Mouse (Mus musculus): ENCODE results near the gene Nr2c2. TPM values are rescaled to one million over a fixed set of nuclear protein-coding genes. Genes with fewer than 3 reads are reported as not detected.

Gene Nr2c2
- total RNA-seq, 2 experiments from 2014 or later: 60.3 to 62.9 TPM

DNA sequence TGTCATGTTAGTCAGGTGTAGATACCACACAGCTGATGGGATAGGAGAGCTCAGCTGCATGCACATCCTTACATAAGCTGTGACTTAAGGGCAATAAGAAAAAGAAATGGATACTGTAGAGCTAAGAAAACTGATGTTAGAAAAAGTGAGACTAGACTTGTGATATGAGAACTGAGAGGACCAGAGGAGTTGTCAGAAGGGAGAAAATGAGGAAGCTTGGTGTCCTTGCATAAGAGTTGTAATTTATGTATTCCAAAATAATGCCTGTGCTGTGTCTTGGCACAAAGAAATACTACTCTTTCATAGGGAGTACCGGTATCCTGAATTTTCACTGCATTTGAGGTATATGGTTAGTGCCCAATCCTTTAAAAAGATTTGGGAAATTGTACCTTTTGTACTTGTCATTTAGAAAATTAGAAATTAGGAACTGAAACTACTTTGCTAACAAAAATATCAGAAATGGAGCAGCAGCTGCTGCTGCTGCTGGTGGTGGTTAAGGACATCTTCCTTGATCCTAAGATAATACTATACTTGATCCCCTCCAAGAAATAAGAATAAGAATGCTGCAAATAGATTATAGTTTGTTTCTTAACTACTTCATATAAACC, 35.8 kb downstream of the Nr2c2 start:
- no peak for DNase-seq (ENCODE audit: low spot score in 2 of 2)

DNA sequence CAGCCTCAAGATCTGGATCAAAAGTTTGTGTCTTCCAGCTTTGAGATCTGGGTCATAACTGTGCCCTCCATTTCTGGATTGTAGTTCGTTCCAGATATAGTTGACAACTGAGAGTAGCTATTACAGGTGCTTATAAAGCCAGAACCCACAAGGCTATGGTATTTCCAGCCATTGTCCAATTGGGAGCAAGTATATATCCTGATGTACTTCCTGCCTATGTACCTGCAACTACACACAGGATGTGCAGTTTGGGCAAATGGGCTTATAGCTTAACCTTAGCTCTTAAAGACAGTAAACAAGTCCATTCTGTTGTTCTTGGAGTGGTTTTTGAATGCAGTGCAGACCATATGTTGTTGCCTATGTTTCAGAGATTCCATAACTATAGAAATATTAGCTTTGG, 40.3 kb downstream of the Nr2c2 start:
- no peak for DNase-seq (ENCODE audit: low spot score in 2 of 2)

DNA sequence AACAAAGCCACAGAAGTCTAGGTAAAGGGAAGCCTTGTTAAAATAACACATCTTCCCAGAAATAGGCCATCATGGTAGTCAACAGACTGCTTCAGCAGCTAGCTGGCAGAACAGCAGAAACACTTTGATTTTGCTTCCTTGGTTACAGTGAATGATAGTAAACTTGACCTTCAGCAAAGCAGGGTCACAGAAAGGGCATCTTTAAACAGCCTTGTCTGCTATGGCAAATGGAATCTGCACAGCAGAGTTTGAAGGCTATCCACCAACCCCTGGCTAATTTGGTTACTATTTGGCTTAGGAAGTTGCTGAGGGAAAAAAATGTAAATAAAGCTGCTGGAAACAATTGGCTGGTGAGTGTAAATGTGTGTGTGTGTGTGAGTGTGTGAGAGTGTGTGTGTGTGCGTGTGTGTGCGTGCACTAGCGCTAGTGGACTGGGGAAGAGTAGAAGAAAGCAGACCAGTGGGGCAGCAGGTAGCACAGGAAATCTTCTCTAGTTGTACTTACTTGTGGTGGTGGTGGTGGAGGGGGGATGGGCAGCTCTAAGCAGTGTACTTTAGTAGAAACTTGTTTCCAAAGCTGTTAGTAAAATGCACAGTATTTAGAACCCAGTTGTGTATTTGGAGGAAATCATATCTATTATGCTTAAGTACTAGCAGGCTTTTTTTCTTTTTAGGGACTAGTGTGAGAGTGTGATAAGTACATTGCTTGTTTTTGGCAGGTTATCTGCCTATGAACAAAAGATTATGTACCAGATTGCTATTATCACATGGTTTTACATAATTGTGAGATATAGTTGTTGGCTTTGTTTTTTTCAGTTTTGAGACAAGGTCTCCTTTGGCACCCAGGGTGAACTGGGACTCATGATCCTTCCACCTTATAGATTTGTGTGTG, 41.1 kb downstream of the Nr2c2 start:
- DNase-seq (ENCODE audit: low spot score in 2 of 2): no peak

DNA sequence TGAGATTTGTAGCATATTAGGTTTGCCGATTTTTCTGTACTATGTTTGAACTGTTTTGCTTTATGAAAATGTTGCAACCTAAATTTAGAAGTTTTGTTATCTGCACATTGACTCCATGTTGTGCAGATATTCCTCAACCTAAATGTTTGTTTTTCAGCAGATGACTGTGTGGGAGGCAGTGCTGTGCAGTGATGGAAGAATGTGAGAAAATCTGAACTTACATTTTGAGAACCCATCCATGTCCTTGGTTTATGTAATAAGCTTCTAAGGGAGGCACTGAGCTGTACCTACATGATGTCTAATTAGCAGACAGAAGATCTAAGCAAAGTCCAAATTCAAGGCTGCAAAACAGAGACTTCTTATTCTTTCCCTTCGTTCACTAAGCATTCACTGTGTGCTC, 42.4 kb downstream of the Nr2c2 start:
- no peak for DNase-seq (ENCODE audit: low spot score in 2 of 2)

DNA sequence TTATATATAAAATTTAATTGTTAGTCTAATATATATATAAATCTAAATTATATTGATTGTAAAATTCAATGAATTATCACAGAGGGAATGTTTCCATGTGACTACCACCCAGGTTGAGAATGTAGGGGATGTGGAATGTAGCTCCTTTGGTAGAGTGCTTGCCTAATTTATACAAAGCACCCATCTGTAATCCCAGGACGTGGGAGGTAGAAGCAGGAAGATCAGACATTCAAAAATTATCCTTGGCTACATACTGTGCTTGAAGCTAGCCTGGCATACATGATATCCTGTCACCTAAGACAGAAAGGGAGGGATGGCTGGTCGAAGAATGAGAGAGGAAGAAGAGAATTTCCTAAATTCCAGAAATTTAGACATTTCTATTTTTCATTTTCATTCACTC, 45.2 kb downstream of the Nr2c2 start:
- DNase-seq (ENCODE audit: low spot score in 2 of 2): no peak

DNA sequence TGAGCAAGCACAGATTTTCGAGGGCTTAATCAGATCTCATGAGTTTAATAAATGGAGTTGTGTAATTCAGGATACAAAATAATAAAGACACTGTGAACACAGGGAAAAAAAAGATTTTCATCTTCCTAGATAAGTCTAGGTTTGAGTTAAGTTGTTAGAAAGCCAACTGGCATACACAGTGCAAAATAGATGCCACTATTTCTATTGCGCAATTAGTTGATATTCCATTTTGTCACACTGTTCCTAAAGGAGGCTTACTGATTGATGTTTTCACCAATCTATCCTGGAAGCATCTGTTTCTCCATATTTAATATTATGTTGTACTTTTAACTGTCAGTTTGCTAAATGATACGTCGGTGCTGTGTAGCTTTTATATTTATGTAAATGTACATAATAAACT, 54.7 kb downstream of the Nr2c2 start:
- no peak for DNase-seq (ENCODE audit: low spot score in 2 of 2)

DNA sequence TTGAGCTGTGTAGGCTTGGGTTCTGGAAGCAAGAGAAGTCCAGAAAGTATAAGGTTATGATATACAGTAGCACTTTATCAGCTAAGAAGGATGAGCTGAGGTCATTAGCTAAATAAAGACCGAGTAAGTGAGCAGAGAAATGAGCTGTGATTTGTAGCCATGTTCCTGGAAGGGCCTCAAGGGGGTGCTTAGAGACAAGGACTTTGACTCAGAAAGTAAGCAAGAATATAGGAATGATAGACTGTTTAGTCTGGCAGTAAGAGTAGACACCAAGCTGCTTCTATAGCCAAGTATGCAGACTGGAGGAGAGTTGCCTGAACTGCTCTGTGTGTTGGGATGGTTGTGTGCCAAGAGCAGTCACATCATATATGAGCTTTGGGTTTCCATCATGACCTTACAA, 62.6 kb downstream of the Nr2c2 start:
- no peak for DNase-seq (ENCODE audit: low spot score in 2 of 2)

DNA sequence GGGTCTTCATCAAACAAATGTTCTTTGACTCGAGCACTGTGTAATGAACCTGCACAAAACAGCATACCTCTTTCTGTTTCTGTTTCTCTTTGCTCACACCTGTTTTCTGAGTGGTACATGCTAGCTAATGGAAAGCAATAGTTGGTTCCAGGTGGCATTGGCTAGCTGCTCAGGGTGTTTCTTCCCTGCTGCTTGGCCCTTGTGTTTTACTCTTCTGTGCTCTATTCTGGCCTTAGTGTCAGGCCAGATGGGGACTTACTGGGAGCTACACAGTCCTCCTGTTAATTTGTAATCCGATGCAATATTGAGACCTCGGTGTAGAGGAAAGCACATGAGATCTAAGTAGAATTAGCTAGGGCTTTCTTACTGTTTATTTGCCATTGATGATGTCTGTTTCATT, 67.6 kb downstream of the Nr2c2 start:
- DNase-seq (ENCODE audit: low spot score in 2 of 2): no peak

DNA sequence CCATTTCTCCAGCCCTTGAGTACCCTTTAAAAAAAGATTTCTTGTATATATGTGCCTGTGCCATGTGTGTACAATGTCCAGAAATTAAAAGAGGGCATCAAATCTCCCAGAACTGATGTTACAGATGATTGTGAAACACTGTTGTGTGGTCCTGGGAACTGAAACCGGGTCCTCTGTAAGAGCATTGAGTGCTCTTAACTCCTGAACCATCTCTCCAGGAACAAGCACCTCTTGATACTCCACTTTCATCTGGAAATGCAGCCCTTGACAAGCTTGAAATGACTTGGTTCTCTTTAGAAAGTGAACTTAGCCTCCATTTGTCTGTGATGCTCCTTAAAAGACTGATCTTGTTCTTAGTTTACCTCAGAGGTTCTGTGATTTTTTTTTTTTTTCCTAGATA, 71.5 kb downstream of the Nr2c2 start:
- DNase-seq (ENCODE audit: low spot score in 2 of 2): no peak

DNA sequence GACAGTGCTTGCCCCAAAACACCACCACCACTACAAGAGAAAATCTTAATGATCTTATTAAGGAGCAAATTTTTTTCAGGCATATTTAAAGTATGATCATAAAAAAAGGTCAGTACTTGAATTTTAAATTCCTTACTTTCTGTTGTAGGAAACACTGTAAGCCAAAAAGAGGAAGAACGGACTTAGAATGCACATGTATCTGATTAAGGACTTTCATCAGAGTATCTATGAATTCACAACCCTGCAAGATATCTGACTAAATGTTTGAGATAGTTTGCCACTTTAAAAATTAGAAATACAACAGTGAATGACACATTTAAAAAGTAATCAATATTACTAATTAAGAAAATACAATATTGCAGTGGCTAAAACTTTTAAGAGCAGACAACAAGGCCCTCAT, 85.3 kb downstream of the Nr2c2 start:
- DNase-seq (ENCODE audit: low spot score in 2 of 2): no peak

DNA sequence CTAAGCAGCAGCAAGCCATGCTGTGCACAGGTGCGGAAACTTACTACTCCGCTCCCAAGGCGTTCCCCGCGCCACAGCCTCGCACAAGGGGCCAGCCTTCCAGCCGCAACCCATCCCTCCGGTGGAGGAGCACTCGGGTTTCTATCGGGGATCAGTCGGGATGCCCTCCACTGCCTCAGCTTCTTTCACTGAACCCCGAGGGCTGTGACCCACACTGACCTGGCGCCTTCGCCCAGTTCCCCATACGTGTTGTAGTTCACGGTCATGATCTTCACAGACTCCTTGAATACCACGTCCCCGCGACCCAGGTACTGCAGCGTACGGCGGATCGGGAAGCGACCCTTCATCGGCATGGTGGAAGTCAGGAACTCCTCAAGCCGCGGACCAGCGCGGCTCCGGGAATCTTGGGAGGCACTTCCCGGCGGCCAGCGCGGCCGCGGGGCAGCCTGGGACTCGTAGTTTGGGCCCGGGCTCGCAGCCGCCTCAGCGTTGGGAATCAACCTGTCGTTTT, 92.5 kb downstream of the Nr2c2 start, which contains the start of gene Mrps25:
Mrps25 (minus strand) TSS at position 413 of the 511 bp plus-strand sequence.
- DNase-seq (ENCODE audit: low spot score in 2 of 2): peak; percentile 40 to 60

DNA sequence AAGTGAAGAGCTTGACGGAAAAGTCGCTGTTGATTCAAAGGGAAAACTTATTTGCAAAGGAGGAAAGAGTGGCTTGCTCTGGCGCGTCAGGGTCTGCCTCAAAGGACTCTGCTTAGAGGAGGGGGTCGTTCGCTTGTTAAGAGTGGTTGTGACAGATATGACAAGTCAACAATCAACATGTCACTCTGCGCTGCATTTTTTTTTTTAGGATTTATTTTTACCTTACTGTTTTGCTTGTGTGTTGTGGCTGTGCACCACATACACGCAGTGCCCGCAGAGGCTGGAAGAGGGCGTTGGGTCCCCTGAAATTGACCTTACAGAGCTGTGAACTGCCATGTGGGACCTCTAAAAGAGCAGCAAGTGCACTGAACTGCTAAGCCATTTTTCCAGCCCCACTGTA, 93.0 kb downstream of the Nr2c2 start:
- no peak for DNase-seq (ENCODE audit: low spot score in 2 of 2)

DNA sequence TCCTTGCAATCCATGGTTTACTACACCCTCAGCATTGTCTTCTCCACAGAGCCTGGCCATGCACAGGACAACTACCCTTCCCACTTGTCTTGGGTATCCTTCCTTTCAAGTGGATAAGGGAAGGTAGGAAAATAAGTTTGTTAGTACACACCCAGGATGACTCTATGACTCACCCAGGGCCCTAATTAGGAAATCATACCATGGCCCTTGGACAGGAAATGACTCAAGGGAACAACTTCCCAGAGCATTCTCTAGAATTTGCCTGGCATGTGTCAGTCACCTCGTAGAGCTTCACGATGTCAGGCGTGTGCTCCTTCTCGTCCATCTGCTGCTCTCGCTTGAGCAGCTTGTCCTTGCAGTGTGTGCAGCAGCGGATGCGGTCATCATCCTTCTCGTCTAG, 108.2 kb downstream of the Nr2c2 start:
- DNase-seq (ENCODE audit: low spot score in 2 of 2): no peak

DNA sequence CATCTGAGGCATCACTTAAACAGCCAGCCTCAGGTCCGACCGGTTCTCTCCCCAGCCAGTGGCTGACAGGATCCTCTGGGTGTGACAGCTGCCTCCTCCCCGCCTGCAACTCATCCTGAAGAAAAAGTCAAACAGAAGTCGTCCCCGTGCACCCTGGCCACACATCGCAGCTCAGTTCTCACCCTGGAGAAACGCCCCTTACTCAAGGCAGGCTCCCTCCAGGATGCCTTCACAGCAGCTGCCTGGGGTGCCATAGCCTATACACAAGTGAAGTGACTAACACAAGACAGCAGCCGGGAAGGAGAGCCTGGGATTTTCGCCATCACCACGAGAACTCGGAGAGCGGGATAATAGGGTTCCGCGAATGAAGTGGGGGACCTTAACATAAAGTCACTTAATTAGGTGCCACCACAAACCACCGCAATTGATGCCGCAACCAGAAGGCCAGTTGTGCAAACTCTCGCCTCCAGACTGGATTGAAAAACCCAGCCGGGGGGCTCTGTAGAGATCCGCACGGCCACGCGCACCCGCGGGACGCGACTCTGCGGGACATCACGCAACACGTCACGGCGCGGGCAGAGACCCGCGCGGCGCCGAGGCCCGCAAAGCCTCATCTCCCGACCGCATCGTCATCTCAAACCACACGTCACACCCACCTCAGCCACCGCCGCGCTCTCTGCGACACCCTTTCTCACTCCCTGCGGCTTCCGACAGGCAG, 123.0 kb downstream of the Nr2c2 start:
- no peak for DNase-seq (ENCODE audit: low spot score in 2 of 2)

DNA sequence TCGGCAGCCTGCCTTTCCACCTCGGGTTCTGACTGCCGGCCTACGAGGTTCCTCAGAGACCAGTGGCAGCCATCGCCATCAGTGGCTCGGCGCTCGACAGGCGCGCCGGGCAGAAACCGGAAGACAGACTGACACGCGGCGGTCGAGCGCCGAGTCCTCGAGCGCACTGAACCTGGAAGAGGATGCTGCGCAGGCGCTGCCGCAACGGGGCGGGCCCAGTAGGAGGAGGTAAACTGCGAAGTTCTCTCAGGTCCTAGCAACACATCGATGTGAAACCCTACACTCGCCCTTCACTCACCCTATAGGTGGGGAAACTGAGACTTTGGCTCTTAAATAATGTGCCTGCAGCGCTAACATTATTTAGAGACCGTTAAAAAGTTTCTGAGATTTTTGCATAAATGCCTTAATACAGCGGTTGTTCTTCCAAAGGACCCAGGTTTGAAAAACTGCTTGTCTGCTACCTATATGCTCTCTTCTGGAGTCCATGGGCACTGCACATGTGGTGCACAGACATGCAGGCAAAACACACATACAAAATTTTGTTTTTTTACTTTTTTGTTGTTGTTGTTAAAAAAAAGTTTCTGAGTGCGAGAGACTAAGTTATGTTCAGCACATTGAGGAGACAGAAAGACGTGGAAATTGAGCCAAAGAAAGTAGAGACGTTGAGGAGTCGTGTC, 123.7 kb downstream of the Nr2c2 start, which contains the start of gene Rbsn:
Rbsn (minus strand) TSS at position 153 of the 677 bp plus-strand sequence.
- peak; percentile 68 to 76 for DNase-seq (ENCODE audit: low spot score in 2 of 2)

DNA sequence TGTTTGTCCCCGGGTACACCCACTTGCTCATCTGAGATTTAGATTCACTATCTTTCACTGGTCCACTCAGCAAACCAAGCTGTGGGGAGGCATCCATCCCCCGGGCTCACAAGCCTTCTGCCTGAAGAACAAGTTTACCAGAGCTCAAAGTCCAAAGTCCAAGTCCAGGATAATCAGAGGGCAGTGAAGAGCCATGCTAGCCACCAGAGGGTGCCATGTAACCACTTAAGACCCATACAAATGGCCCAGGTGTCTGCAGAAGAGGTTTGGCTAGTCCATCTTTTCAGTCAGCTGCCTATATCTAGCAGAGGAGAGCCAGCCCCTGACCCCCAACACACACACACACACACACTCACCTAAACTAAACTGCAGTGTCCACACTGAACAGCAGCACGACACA, 128.3 kb downstream of the Nr2c2 start:
- DNase-seq (ENCODE audit: low spot score in 2 of 2): peak in 1 of 2 experiments; percentile 17

DNA sequence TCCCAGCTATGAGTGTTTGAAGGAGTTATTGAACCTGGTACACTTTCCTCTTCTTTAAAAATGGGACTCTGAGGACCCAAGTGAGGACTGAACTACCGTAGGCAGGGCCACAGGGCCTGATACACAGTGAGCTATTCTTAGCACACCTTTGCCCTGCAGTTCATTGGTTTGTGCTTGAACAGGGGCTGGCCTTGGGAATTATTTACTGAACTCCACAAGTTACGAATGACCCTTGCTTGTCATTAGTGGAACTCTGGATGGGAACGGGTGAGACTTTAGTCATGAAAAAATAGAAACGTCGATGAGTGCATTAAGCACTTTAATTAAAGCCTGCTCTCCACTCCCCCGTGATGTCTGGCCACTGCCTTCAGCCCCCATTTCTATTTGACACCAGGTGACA, 130.4 kb downstream of the Nr2c2 start:
- no peak for DNase-seq (ENCODE audit: low spot score in 2 of 2)

DNA sequence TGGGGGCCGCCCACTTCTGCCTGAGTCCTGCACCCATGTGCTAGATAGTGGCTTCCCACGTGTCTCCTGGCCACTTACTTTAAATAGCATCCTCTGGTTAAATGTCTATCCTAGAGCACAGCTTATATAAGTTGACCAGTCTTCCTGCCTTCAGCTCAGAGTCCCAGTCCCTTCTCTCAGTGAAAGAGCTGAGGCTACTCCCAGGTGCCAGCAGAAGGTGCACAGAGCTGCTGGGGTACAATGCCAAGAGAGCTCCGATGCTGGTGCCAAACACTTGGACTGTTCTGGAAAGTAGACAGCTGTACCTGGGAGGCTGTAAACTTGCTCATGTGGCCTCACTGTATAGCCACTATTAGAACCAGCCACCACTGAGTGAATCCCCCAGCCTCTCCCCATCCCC, 130.8 kb downstream of the Nr2c2 start:
- no peak for DNase-seq (ENCODE audit: low spot score in 2 of 2)

All from adrenal gland, postnatal 4 days (tissue).